Mouse (Mus musculus) adrenal gland (tissue): Measurements from ENCODE around the gene Tceal9.
"Not testable (repeated sequence)": the region's sequence is repeated elsewhere in the genome, so short reads cannot be mapped to it uniquely, and the experiment has no call there.

Experiments used
- intact Hi-C: fragments of 180-260 bp; cut with DNase I; formaldehyde crosslinking; loops from one replicate; pipeline ENCODE4 v1.15.1; 2025

Gene Tceal9

GRCm38 (mm10) chrX:136269743-136270392 lies 25.0 kb downstream of the Tceal9 start, which contains the start of gene Bex3:
Gene Bex3, plus strand, starts transcription at chrX:136270253.
- intact Hi-C loops = not testable (repeated sequence)

GRCm38 (mm10) chrX:136270393-136271111 lies 25.7 kb downstream of the Tceal9 start:
- intact Hi-C loops = not testable (repeated sequence)

- intact Hi-C loops = no loop called here
These were observed 29.7 kb downstream of the Tceal9 start for GRCm38 (mm10) chrX:136274542-136274941.

- intact Hi-C loops = no loop called here
These were observed 30.5 kb downstream of the Tceal9 start for GRCm38 (mm10) chrX:136275386-136275785.

- intact Hi-C loops = no loop called here
These were observed 32.7 kb downstream of the Tceal9 start for GRCm38 (mm10) chrX:136277577-136277976.

- intact Hi-C loops = no loop called here
These were observed 33.5 kb downstream of the Tceal9 start for GRCm38 (mm10) chrX:136278401-136278800.

GRCm38 (mm10) chrX:136279410-136279809 lies 34.5 kb downstream of the Tceal9 start:
- intact Hi-C loops = no loop called here

GRCm38 (mm10) chrX:136290817-136291281 lies 46.0 kb downstream of the Tceal9 start:
- intact Hi-C loops = no loop called here
